Mouse (Mus musculus): ENCODE measurements around the gene Luzp2. TPM values are rescaled to one million over a fixed set of nuclear protein-coding genes. Genes with fewer than 3 reads are reported as not detected.

The Luzp2 gene
- polyA plus RNA-seq, 1 experiment from 2014 or later, result 70.6 TPM

DNA sequence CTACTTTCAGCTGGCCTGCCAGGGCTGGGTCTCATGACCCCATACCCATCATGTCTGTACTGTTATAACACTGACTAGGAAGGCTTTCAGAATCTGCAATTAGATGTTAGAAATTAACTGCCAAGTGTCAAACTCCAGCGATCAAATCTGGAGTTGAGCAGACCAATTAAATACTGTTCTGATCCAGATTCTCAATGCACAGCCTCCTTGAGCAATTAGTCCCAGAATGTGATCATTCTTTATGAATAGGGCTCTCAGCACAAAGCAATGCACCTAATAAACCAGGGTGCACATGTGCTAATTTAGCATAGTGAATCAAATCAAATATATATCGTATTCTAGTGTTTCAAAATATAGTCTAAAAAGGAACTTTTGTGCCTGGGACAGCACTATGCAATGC lies 387.7 kb downstream of the Luzp2 start:
- H3K4me3 ChIP-seq (ENCODE audit: low read length), result no peak overlapping the region
- no peaks in the 10 kb centered on the region for H3K4me1 ChIP-seq (ENCODE audit: control insufficient read depth, insufficient read depth, low read depth, low read length)
- no peaks in the 10 kb centered on the region for H3K9me3 ChIP-seq (ENCODE audit: control insufficient read depth, low read length)
- no peak for ATAC-seq
- no peak overlapping the region for H3K9ac ChIP-seq (ENCODE audit: low read depth, low read length)
- H3K4me2 ChIP-seq (ENCODE audit: low read length), result no peak overlapping the region
- H3K36me3 ChIP-seq (ENCODE audit: control insufficient read depth, insufficient read depth, low read length), result no peaks in the 10 kb centered on the region
- no peaks in the 10 kb centered on the region for H3K27me3 ChIP-seq (replicated peaks; ENCODE audit: control insufficient read depth, insufficient read depth, low read length)
- no peak overlapping the region for H3K27ac ChIP-seq (ENCODE audit: low read depth, low read length)
- 80% methylated on average over 2 of the region's 2 CpGs for WGBS

GRCm38 (mm10) chr7:55229407-55229806 lies 394.1 kb downstream of the Luzp2 start:
- no peak overlapping the region for H3K9ac ChIP-seq (ENCODE audit: low read depth, low read length)
- no peaks in the 10 kb centered on the region for H3K36me3 ChIP-seq (ENCODE audit: control insufficient read depth, insufficient read depth, low read length)
- no peak overlapping the region for H3K4me3 ChIP-seq (ENCODE audit: low read length)
- H3K4me1 ChIP-seq (ENCODE audit: control insufficient read depth, insufficient read depth, low read depth, low read length), result no peaks in the 10 kb centered on the region
- H3K27ac ChIP-seq (ENCODE audit: low read depth, low read length), result no peak overlapping the region
- no peaks in the 10 kb centered on the region for H3K9me3 ChIP-seq (ENCODE audit: control insufficient read depth, low read length)
- H3K4me2 ChIP-seq (ENCODE audit: low read length), result no peak overlapping the region
- ATAC-seq, result no peak
- no peaks in the 10 kb centered on the region for H3K27me3 ChIP-seq (replicated peaks; ENCODE audit: control insufficient read depth, insufficient read depth, low read length)
